In genomic region chr17:65225347-65225916, GRCm38 (mm10) we compare ENCODE assay signal across 13 mouse cellular contexts.
"Had no signal": no experiment of that assay in that cellular context is flagged by ENCODE, and none has a peak within 500 bp of the region (broad histone marks: within the 10 kb centered on the region; RNA-seq: fewer than 3 reads in every experiment).

No protein-coding gene starts in this region.

- H3K36me3 ChIP-seq: limb, embryonic 10.5 days; liver, embryonic 15.5 days had no signal

- H3K4me2 ChIP-seq: liver, embryonic 11.5 days; liver, embryonic 15.5 days had no signal

- H3K4me1 ChIP-seq: liver, embryonic 15.5 days had no signal

- H3K9me3 ChIP-seq: limb, embryonic 10.5 days had no signal

- H3K27ac ChIP-seq: kidney, postnatal 0 days; layer of hippocampus, adult 2 months; left cerebral cortex, adult 2 months; limb, embryonic 10.5 days; liver, embryonic 15.5 days; stomach, postnatal 0 days had no signal

- DNase-seq: kidney, adult 11 months; kidney, adult 9 months; kidney, postnatal 4 days; lung, adult 2 months; lung, postnatal 36 days had no signal

- H3K4me3 ChIP-seq: layer of hippocampus, adult 2 months; left cerebral cortex, adult 2 months; limb, embryonic 10.5 days; liver, embryonic 15.5 days had no signal

- ATAC-seq: lung, postnatal 0 days had no signal

- H3K9ac ChIP-seq: liver, embryonic 15.5 days had no signal

- H3K27me3 ChIP-seq: liver, embryonic 15.5 days had no signal
